Mouse (Mus musculus): ENCODE measurements around the gene Gkap1. TPM values are rescaled to one million over a fixed set of nuclear protein-coding genes. Genes with fewer than 3 reads are reported as not detected.
A peak's percentile ranks its signal among the peaks of the same experiment; 100 is the strongest.

The Gkap1 gene
- polyA plus RNA-seq (2016; fragmentation: Nextera tagmentation; extraction: Ambion mirVana), result 17.2 and 18.0 TPM in 2 replicates

DNA sequence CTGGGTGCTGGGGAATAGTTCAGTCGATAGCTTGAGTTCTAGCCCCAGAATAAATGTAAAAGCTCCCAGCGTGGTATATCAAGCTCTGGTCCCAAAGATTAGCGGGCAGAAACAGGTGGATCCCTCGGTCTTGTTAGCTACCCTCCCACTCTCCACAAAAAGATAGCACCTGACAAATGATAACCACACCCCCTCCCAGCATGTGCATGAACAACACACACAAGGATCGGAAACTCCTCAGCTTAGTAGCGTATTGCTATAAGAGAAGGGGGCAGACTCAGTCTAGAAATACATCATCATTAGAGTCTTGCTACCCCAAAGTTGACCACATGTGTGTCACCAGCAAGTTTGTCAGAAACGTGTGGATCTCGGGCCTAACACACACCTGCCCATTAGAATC, at the start of gene Gkap1:
TSS of gene Gkap1 (minus strand) at position 101 of the 400 bp plus-strand sequence.
- no peak for DNase-seq (ENCODE audit: low spot score)
- H3K4me3 ChIP-seq, result peak within 1 kb of the TSS; percentile 90
- H3K27ac ChIP-seq, result peak within 1 kb of the TSS; percentile 91
- H3K27me3 ChIP-seq (ENCODE audit: insufficient read depth, poor library complexity, severe bottlenecking), result peaks cover 15% of the 10 kb centered on the region
- no peaks in the 10 kb centered on the region for H3K36me3 ChIP-seq
- H3K4me1 ChIP-seq, result peaks cover 24% of the 10 kb centered on the region; the same call in 1 of the 2 replicates
- no peaks in the 10 kb centered on the region for H3K9me3 ChIP-seq
- WGBS, result 69% methylated on average over 8 of the region's 8 CpGs

DNA sequence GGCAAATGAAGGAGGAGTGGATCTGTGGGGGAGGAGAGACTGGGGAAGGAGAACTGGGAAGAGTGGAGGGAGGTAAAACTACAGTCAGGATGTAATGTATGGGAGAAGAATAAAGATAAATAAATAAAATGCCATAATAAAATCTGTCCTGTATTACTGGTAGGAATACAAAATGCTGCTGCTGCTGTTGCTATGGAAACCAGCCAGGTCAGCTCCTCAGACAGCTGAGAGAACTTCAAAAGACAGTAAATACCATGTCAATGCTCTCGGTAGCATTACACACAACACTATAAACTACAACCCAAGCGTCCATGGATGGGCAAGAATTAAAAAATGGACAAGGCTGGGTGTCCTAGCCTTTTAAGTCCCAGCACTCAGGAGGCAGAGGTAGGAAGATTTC, 42.3 kb upstream of the Gkap1 start:
- Histone ChIP-seq H3K4me3 (no peak overlapping the region), H3K36me3 (no peaks in the 10 kb centered on the region), H3K9me3 (no peaks in the 10 kb centered on the region), H3K27ac (no peak overlapping the region), H3K4me1 (no peaks in the 10 kb centered on the region), H3K27me3 (ENCODE audit: insufficient read depth, poor library complexity, severe bottlenecking) (no peaks in the 10 kb centered on the region)
- no peak for DNase-seq (ENCODE audit: low spot score)
- 62% methylated on average over 2 of the region's 2 CpGs for WGBS

DNA sequence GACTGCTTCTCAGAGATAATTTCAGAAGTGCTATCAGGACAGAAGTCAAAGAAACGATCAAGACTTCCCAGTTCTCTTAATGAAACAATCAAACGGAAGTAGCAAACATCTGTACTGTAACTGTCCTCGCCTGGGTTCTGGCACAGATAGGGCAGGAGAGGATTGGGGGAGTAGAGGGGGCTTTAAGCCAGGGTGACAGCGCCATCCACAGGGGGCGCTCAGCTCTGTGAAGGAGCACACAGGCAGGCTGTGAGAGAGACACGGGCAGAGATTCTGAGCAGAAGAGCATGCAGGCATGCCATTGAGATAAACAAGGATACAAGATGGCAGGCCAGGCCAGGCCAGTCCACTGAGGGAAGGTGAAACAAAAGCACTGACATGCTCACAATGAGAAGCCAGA, 39.5 kb upstream of the Gkap1 start:
- 47% methylated on average over 6 of the region's 6 CpGs for WGBS
- Histone ChIP-seq H3K36me3 (no peaks in the 10 kb centered on the region), H3K4me1 (no peaks in the 10 kb centered on the region), H3K27ac (no peak overlapping the region), H3K27me3 (ENCODE audit: insufficient read depth, poor library complexity, severe bottlenecking) (no peaks in the 10 kb centered on the region), H3K4me3 (no peak overlapping the region), H3K9me3 (no peaks in the 10 kb centered on the region)
- no peak for DNase-seq (ENCODE audit: low spot score)

DNA sequence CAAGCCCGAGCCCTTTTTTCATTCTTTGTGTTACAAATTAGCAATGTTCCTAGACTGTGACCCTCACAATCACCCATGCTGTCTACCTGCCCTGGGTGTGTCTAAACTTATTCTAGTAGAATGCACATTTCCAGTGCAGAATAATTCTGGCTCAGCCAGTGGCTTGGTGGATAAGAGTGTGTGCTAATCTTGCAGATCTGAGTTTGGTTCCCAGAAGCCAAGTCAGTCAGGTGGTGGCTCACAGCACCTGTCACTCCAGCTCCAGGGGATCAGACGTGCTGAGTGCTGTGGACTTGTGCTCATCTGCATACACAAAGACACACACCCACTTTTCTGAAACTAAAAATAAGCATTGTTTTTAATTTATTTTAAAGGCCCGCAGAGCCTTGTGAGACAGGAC, 38.3 kb upstream of the Gkap1 start:
- Histone ChIP-seq H3K36me3 (no peaks in the 10 kb centered on the region), H3K4me1 (no peaks in the 10 kb centered on the region), H3K27me3 (ENCODE audit: insufficient read depth, poor library complexity, severe bottlenecking) (no peaks in the 10 kb centered on the region), H3K4me3 (no peak overlapping the region), H3K9me3 (no peaks in the 10 kb centered on the region), H3K27ac (no peak overlapping the region)
- no peak for DNase-seq (ENCODE audit: low spot score)
- 71% methylated on average over 3 of the region's 3 CpGs for WGBS

DNA sequence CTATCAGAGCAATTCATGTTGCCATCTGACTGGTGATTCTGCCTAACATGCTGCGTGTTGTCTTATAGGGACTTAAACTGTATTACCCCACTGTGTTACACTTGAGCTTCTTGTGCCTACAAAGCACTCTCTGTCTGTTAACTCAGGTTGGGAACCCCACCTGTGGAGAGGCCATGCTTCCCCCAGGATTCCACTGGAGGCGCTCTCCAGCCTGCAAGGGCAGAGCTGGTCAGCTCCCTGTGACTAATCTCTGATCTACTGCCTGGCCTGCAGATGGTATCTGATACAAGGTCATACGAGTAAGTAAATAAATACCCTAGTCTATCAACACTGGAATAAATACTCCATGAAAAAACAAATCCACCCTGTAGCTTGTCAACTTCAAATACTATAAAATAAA, 35.9 kb upstream of the Gkap1 start:
- Histone ChIP-seq H3K4me3 (no peak overlapping the region), H3K9me3 (no peaks in the 10 kb centered on the region), H3K27ac (no peak overlapping the region), H3K4me1 (no peaks in the 10 kb centered on the region), H3K36me3 (no peaks in the 10 kb centered on the region), H3K27me3 (ENCODE audit: insufficient read depth, poor library complexity, severe bottlenecking) (no peaks in the 10 kb centered on the region)
- DNase-seq (ENCODE audit: low spot score), result no peak
- 36% methylated on average over 3 of the region's 3 CpGs for WGBS

DNA sequence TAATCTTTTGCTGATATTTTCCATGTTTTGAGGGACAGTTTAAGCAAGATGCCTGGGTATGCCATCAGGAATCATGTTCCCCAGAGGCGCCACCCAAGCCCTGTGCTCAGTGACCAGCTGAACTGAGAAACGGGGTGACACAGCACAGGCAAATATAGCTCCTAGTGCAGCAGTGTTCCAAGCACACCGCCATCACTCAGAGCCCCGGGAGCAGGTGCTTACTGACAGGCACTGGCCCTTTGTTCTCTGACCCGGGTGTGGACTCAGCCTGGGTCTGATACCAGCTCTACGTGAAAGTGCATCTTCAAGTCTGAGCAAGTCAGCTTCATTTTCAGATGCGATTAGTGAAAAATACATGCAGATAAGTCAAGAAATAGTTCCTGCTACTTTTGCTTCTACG, 34.0 kb upstream of the Gkap1 start:
- H3K36me3 ChIP-seq, result no peaks in the 10 kb centered on the region
- no peak overlapping the region for H3K4me3 ChIP-seq
- H3K27me3 ChIP-seq (ENCODE audit: insufficient read depth, poor library complexity, severe bottlenecking), result no peaks in the 10 kb centered on the region
- no peaks in the 10 kb centered on the region for H3K4me1 ChIP-seq
- H3K9me3 ChIP-seq, result no peaks in the 10 kb centered on the region
- DNase-seq (ENCODE audit: low spot score), result no peak
- H3K27ac ChIP-seq, result no peak overlapping the region
- 67% methylated on average over 8 of the region's 8 CpGs for WGBS

DNA sequence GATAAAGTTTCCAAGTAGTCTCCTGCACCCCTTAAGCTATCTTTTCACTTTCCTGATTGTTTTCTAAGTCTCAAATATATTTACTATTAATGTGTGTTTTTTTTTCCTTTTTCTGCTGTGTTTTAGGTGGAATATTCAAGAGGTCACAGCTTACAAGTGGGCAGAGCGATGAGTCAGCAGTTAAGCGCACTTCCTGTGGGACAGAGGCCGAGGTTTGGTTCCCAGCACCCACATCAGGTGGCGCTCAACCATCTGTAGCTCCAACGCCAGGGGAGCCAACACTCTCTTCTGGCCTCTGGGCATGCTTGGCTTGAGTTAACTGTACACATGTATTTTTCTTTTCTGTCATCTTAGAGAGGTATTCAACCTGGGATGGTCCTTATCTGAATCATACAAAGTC, 32.0 kb upstream of the Gkap1 start:
- no peaks in the 10 kb centered on the region for H3K9me3 ChIP-seq
- WGBS, result 89% methylated on average over 5 of the region's 5 CpGs
- H3K27me3 ChIP-seq (ENCODE audit: insufficient read depth, poor library complexity, severe bottlenecking), result no peaks in the 10 kb centered on the region
- DNase-seq (ENCODE audit: low spot score), result no peak
- no peaks in the 10 kb centered on the region for H3K4me1 ChIP-seq
- H3K36me3 ChIP-seq, result no peaks in the 10 kb centered on the region
- H3K4me3 ChIP-seq, result no peak overlapping the region
- H3K27ac ChIP-seq, result no peak overlapping the region

DNA sequence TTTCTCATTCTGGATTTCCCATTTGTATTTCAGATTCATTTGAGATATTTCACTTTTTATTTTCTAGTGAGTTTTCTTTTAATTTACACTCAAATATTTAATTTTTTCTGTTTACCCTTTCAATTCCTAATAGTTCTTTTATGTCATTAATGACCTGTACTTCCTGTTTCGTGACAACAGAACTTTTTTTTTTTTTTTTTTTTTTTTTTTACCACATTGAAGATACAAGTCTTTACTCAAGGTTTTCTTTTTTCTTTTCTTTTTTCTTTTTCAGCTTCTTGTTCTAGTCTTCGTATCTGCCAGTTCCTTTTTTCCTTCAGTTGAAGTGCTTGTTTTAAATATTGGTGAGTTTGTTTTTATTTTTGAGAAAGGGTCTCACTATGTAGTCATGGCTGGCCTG, 29.7 kb upstream of the Gkap1 start:
- H3K27me3 ChIP-seq (ENCODE audit: insufficient read depth, poor library complexity, severe bottlenecking), result no peaks in the 10 kb centered on the region
- DNase-seq (ENCODE audit: low spot score), result no peak
- 82% methylated on average over 2 of the region's 2 CpGs for WGBS
- no peaks in the 10 kb centered on the region for H3K36me3 ChIP-seq
- no peaks in the 10 kb centered on the region for H3K9me3 ChIP-seq
- no peak overlapping the region for H3K4me3 ChIP-seq
- H3K27ac ChIP-seq, result no peak overlapping the region
- no peaks in the 10 kb centered on the region for H3K4me1 ChIP-seq

DNA sequence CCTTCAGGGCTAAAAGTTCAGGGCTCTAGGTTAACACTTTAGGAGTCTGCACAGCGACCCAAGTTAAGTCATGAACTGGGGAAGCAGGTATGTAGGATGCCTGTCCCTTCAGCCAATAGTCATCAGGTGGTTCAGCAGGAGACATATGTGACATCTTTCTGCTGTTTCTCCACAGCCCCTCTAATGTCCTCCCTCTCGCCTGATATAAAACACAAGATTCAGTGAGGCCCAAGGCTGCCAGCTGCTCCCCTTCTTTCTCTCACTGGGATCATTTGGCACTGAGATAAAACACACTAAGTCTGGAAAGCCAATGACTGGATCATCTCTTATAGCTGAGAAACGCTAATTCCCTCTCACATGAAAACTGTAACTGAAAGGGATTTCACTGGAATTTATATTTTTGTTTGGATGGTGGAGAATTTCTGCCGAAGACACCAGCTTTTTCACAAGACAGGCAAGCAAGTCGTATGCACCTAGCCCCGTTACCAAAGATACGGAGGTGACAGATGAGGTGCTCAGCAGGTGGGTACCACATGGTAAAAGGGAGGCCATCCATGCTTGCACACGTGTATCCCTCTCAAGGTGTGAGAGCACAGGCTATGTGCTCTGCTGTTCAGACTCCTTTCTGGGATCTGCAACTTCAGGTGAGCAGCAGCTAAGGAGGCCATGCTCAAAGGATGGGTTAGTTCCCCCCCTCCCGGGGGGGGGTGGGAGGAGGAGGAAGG, 27.1 kb upstream of the Gkap1 start:
- no peak for DNase-seq (ENCODE audit: low spot score)
- no peak overlapping the region for H3K27ac ChIP-seq
- H3K9me3 ChIP-seq, result no peaks in the 10 kb centered on the region
- H3K4me1 ChIP-seq, result no peaks in the 10 kb centered on the region
- 78% methylated on average over 9 of the region's 9 CpGs for WGBS
- H3K36me3 ChIP-seq, result no peaks in the 10 kb centered on the region
- no peaks in the 10 kb centered on the region for H3K27me3 ChIP-seq (ENCODE audit: insufficient read depth, poor library complexity, severe bottlenecking)
- H3K4me3 ChIP-seq, result no peak overlapping the region

DNA sequence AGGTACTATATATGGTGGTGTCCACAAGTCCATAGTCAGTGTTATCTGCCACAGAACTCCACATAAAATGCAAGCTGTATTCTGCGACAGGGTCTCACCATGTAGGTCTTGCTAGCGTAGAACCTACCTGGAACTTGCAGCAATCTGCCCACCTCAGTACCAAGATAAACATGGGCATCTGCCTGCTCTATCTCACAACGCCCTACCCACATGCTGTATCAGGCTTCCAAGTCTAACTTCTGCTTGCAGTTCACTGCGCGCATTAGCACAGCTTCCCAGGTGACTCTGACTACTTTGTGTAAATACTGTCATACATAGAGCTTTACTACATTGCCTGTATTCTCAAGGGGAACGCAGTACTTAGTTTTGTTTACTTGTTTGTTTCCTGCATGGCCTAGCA, 26.5 kb upstream of the Gkap1 start:
- no peaks in the 10 kb centered on the region for H3K36me3 ChIP-seq
- H3K27me3 ChIP-seq (ENCODE audit: insufficient read depth, poor library complexity, severe bottlenecking), result no peaks in the 10 kb centered on the region
- 87% methylated on average over 6 of the region's 6 CpGs for WGBS
- H3K9me3 ChIP-seq, result no peaks in the 10 kb centered on the region
- DNase-seq (ENCODE audit: low spot score), result no peak
- H3K4me3 ChIP-seq, result no peak overlapping the region
- no peak overlapping the region for H3K27ac ChIP-seq
- H3K4me1 ChIP-seq, result no peaks in the 10 kb centered on the region

DNA sequence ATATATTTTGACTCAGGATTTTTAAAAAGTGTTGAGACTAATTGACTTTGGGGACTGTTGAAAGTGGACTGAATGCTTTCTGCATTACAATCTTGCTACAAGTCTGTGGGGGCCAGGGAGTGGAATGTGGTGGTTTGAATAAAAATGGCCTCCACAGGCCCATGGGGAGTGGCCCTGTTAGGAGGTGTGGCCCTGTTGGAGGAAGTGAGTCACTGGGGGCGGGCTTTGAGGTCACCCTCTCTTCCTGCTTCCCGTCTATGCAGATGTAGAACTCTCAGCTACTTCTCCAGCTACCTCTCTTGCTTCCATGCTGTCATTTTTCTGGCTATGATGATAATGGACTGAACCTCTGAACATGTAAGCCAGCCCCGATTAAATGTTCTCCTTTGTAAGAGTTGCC, 23.3 kb upstream of the Gkap1 start:
- WGBS, result 85% methylated on average over 3 of the region's 3 CpGs
- no peaks in the 10 kb centered on the region for H3K9me3 ChIP-seq
- no peak overlapping the region for H3K27ac ChIP-seq
- no peak for DNase-seq (ENCODE audit: low spot score)
- H3K36me3 ChIP-seq, result no peaks in the 10 kb centered on the region
- H3K27me3 ChIP-seq (ENCODE audit: insufficient read depth, poor library complexity, severe bottlenecking), result no peaks in the 10 kb centered on the region
- no peak overlapping the region for H3K4me3 ChIP-seq
- H3K4me1 ChIP-seq, result no peaks in the 10 kb centered on the region

DNA sequence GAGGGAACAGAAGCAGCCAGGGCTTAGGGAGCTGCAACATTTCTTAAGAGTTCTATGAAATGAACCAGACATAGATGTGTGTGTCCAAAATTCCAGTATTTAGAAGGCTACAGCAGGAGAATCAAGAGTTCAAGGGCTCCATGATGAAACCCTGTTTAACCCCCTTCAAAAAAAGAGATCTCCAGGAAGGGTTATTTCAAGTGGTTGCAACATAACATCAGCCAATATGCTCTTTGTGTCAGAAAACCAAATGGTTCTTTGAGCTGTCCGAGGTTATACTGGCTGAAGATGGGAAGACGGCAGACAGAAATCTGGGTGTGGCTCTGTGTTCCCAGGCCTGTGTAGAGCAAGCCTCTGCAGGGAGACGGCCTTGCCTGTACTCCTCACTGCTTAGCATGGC, 20.1 kb upstream of the Gkap1 start:
- Histone ChIP-seq H3K27ac (no peak overlapping the region), H3K9me3 (no peaks in the 10 kb centered on the region), H3K27me3 (ENCODE audit: insufficient read depth, poor library complexity, severe bottlenecking) (no peaks in the 10 kb centered on the region), H3K4me1 (peaks cover 8% of the 10 kb centered on the region), H3K36me3 (no peaks in the 10 kb centered on the region), H3K4me3 (no peak overlapping the region)
- peak; percentile 7 for DNase-seq (ENCODE audit: low spot score)
- whole genome bisulfite sequencing, result 73% methylated on average over 3 of the region's 3 CpGs

DNA sequence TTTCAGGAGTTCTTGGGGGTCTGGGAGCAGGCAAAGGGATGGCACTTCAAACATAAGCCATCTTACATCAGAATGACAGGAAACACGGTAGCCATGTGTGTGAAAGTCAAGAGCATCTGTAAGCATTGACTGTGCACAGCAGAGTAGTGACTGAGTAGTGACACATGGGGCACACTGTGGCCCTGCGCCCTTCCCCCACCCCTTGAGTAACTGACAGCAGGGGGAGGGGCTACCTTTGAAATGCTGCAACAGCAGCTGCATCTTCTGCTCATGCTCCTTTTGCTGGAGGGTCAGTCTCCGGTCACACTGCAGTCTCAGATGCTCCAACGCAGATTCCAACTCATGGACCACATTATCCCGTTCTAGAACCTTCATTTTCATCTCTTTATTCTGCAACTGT, 17.3 kb upstream of the Gkap1 start:
- Histone ChIP-seq H3K36me3 (no peaks in the 10 kb centered on the region), H3K9me3 (no peaks in the 10 kb centered on the region), H3K4me3 (no peak overlapping the region), H3K27me3 (ENCODE audit: insufficient read depth, poor library complexity, severe bottlenecking) (no peaks in the 10 kb centered on the region), H3K4me1 (peaks cover 8% of the 10 kb centered on the region), H3K27ac (no peak overlapping the region)
- no peak for DNase-seq (ENCODE audit: low spot score)
- WGBS, result 20% methylated on average over 5 of the region's 5 CpGs

DNA sequence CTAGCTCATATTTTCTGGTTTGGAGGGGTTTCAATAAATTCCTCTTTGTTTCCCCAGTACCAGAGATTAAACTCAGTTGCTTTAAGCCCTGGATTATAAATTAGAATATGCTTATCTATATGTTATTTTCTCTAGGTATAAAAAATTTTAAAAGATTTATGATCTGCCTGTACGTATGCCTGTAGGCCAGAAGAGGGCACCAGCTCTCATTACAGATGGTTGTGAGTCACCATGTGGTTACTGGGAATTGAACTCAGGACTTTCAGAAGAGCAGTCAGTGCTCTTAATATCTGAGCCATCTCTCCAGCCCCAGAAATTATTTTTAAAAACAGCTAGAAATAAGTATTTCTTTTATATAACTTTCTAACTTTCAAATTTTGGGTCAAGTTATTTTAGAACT, 13.8 kb upstream of the Gkap1 start:
- 67% methylated on average over 1 of the region's 1 CpGs for WGBS
- Histone ChIP-seq H3K36me3 (no peaks in the 10 kb centered on the region), H3K4me3 (no peak overlapping the region), H3K4me1 (peaks cover 8% of the 10 kb centered on the region), H3K27me3 (ENCODE audit: insufficient read depth, poor library complexity, severe bottlenecking) (no peaks in the 10 kb centered on the region), H3K9me3 (no peaks in the 10 kb centered on the region), H3K27ac (no peak overlapping the region)
- no peak for DNase-seq (ENCODE audit: low spot score)

All from heart, embryonic 10.5 days (tissue).